Mouse (Mus musculus): ENCODE measurements around the gene Ifrd1. TPM values are rescaled to one million over a fixed set of nuclear protein-coding genes. Genes with fewer than 3 reads are reported as not detected.

Ifrd1 gene
- total RNA-seq, 2 experiments from 2014 or later: 85.0 to 91.1 TPM

Small RNA genes within 50 kb of the gene (microRNA-seq; reads per million reads assigned to microRNA genes)
- 0.67 to 1.6 reads per million in 2 experiments for gene Mir1938

Other genes with a start within 250 kb of the Ifrd1 start
- 10 to 100 TPM; 51.7 to 57.5 TPM for gene Arl4a, start 210.5 kb downstream of the Ifrd1 start, total RNA-seq (2021)
- under 1 TPM in 1 of 2 experiments, not detected in 1; 0.18 TPM for gene Scin, start 114.3 kb downstream of the Ifrd1 start, total RNA-seq (2021)
- 1 to 10 TPM in 1 of 2 experiments, under 1 TPM in 1; 0.97 to 1.1 TPM for gene Lsmem1, start 49.0 kb downstream of the Ifrd1 start, total RNA-seq (2021)
- gene Zfp277, start 197.4 kb upstream of the Ifrd1 start, total RNA-seq (2021): 10 to 100 TPM; 19.9 to 20.9 TPM
- gene Dock4, start 197.4 kb upstream of the Ifrd1 start, total RNA-seq (2021): 10 to 100 TPM; 86.1 to 86.3 TPM